Mouse (Mus musculus) kidney, postnatal 14 days (tissue): ENCODE results near the gene Mical3.

ENCODE experiments used
- DNase-seq: peaks from one replicate; pipeline ENCODE4 v3.0.0; 2022; ENCODE audit warnings: mixed read lengths

Mical3 gene

GRCm38 (mm10) chr6:121004959-121005358 lies 125.8 kb downstream of the Mical3 start:
- DNase-seq, result peak; percentile 17

- no peak for DNase-seq
These were observed 127.8 kb downstream of the Mical3 start for GRCm38 (mm10) chr6:121002952-121003351.

- DNase-seq, result no peak
These were observed 130.8 kb downstream of the Mical3 start for GRCm38 (mm10) chr6:120999860-121000526.

GRCm38 (mm10) chr6:120999087-120999486 lies 131.7 kb downstream of the Mical3 start:
- DNase-seq, result no peak

GRCm38 (mm10) chr6:120996607-120997006 lies 134.2 kb downstream of the Mical3 start:
- no peak for DNase-seq

GRCm38 (mm10) chr6:120995541-120995940 lies 135.3 kb downstream of the Mical3 start:
- no peak for DNase-seq

- no peak for DNase-seq
These were observed 138.9 kb downstream of the Mical3 start for GRCm38 (mm10) chr6:120991857-120992256.

- peak; percentile 23 for DNase-seq
These were observed 143.2 kb downstream of the Mical3 start for GRCm38 (mm10) chr6:120987571-120988084.

- no peak for DNase-seq
These were observed 143.6 kb downstream of the Mical3 start for GRCm38 (mm10) chr6:120987164-120987563.

GRCm38 (mm10) chr6:120986172-120986571 lies 144.6 kb downstream of the Mical3 start:
- no peak for DNase-seq

- DNase-seq, result no peak
These were observed 148.5 kb downstream of the Mical3 start for GRCm38 (mm10) chr6:120982314-120982713.

- DNase-seq, result no peak
These were observed 149.3 kb downstream of the Mical3 start for GRCm38 (mm10) chr6:120981537-120981936.

GRCm38 (mm10) chr6:120978019-120978621 lies 152.7 kb downstream of the Mical3 start:
- DNase-seq, result peak; percentile 69

GRCm38 (mm10) chr6:120976991-120977390 lies 153.8 kb downstream of the Mical3 start:
- DNase-seq, result no peak

- DNase-seq, result no peak
These were observed 154.7 kb downstream of the Mical3 start for GRCm38 (mm10) chr6:120976097-120976496.

GRCm38 (mm10) chr6:120971797-120972590 lies 158.8 kb downstream of the Mical3 start:
- peak; percentile 85 for DNase-seq

GRCm38 (mm10) chr6:120970939-120971796 lies 159.6 kb downstream of the Mical3 start:
- no peak for DNase-seq

- DNase-seq, result no peak
These were observed 165.0 kb downstream of the Mical3 start for GRCm38 (mm10) chr6:120965814-120966213.

GRCm38 (mm10) chr6:120964179-120964578 lies 166.6 kb downstream of the Mical3 start:
- DNase-seq, result no peak

GRCm38 (mm10) chr6:120960338-120961030 lies 170.3 kb downstream of the Mical3 start:
- DNase-seq, result no peak

GRCm38 (mm10) chr6:120957331-120957730 lies 173.5 kb downstream of the Mical3 start:
- DNase-seq, result no peak
